Mouse (Mus musculus): Measurements from ENCODE around the gene Cstad. TPM values are rescaled to one million over a fixed set of nuclear protein-coding genes. Genes with fewer than 3 reads are reported as not detected.

The Cstad gene
- total RNA-seq, 4 experiments from 2014 or later: 3.4 to 11.0 (median 7.0) TPM

- DNase-seq (ENCODE audit: low spot score in 2 of 2): no peak
These were observed 32.5 kb downstream of the Cstad start for GRCm38 (mm10) chr2:30627338-30627737.

GRCm38 (mm10) chr2:30628374-30628773 is 33.5 kb downstream of the Cstad start:
- no peak for DNase-seq (ENCODE audit: low spot score in 2 of 2)

- no peak for DNase-seq (ENCODE audit: low spot score in 2 of 2)
These were observed 34.4 kb downstream of the Cstad start for GRCm38 (mm10) chr2:30629038-30629761.

GRCm38 (mm10) chr2:30629860-30630259 is 35.0 kb downstream of the Cstad start:
- DNase-seq (ENCODE audit: low spot score in 2 of 2): no peak

- DNase-seq (ENCODE audit: low spot score in 2 of 2): no peak
These were observed 41.4 kb downstream of the Cstad start for GRCm38 (mm10) chr2:30636266-30636671.

GRCm38 (mm10) chr2:30637991-30638390 is 43.2 kb downstream of the Cstad start:
- no peak for DNase-seq (ENCODE audit: low spot score in 2 of 2)

GRCm38 (mm10) chr2:30640021-30640481 is 45.2 kb downstream of the Cstad start:
- DNase-seq (ENCODE audit: low spot score in 2 of 2): no peak

- no peak for DNase-seq (ENCODE audit: low spot score in 2 of 2)
These were observed 48.0 kb downstream of the Cstad start for GRCm38 (mm10) chr2:30642810-30643209.

- DNase-seq (ENCODE audit: low spot score in 2 of 2): no peak
These were observed 48.6 kb downstream of the Cstad start for GRCm38 (mm10) chr2:30643422-30643821.

- peak; percentile 74 to 83 for DNase-seq (ENCODE audit: low spot score in 2 of 2)
These were observed 52.0 kb downstream of the Cstad start for GRCm38 (mm10) chr2:30646833-30647232.

- peak; percentile 87 to 88 for DNase-seq (ENCODE audit: low spot score in 2 of 2)
These were observed 52.6 kb downstream of the Cstad start for GRCm38 (mm10) chr2:30647303-30647881.

GRCm38 (mm10) chr2:30647882-30648494 is 53.1 kb downstream of the Cstad start:
- DNase-seq (ENCODE audit: low spot score in 2 of 2): no peak

GRCm38 (mm10) chr2:30650249-30650648 is 55.4 kb downstream of the Cstad start:
- no peak for DNase-seq (ENCODE audit: low spot score in 2 of 2)

- DNase-seq (ENCODE audit: low spot score in 2 of 2): no peak
These were observed 57.0 kb downstream of the Cstad start for GRCm38 (mm10) chr2:30651831-30652230.

GRCm38 (mm10) chr2:30652581-30653037 is 57.8 kb downstream of the Cstad start:
- DNase-seq (ENCODE audit: low spot score in 2 of 2): no peak

GRCm38 (mm10) chr2:30653046-30653445 is 58.2 kb downstream of the Cstad start:
- no peak for DNase-seq (ENCODE audit: low spot score in 2 of 2)

- no peak for DNase-seq (ENCODE audit: low spot score in 2 of 2)
These were observed 59.3 kb downstream of the Cstad start for GRCm38 (mm10) chr2:30654158-30654557.

- no peak for DNase-seq (ENCODE audit: low spot score in 2 of 2)
These were observed 59.7 kb downstream of the Cstad start for GRCm38 (mm10) chr2:30654582-30654981.

GRCm38 (mm10) chr2:30655746-30656145 is 60.9 kb downstream of the Cstad start:
- DNase-seq (ENCODE audit: low spot score in 2 of 2): no peak

- DNase-seq (ENCODE audit: low spot score in 2 of 2): no peak
These were observed 62.1 kb downstream of the Cstad start for GRCm38 (mm10) chr2:30656711-30657555.

GRCm38 (mm10) chr2:30657674-30658479 is 63.0 kb downstream of the Cstad start:
- DNase-seq (ENCODE audit: low spot score in 2 of 2): peak; percentile 50 to 65
